Comparison of ENCODE assay signal across 8 mouse cellular contexts in the genomic region with DNA sequence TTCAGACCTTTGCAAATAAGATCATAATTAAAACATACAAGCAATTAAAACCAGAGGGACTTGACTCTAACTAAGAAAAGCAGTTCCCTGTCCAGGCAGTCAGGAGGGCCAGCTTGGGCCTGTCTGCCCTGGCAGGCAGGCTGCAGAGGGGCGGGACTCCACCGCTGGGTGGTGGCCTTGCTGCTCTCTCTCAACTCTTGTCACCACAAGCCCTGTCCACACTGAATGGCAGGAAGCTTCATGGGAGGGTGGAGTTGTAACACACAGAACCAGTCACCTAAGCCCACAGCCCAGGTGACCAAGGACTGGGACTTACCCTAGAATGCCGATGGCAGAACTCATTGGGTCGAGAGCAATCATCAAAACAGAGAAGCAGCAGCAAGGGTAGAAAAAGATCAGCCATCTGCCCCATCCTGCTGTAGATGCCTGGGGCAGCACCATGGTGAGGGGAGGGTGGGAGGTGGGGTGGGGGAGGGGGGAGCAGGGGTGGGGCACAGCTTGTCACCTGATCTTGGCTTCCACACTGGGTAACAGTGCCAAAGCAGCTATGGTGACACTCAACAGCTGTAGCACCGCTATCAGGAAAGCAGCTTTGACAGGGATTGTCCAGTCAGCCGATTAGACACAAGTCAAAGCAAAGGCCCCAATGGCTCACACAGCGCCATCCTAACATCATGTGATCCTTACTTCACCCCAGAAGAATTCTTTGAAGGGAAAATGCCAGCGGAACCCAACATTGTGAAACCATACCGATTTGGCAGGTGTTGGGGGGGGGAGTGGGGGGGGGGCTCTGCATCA. TPM values are rescaled to one million over a fixed set of nuclear protein-coding genes. Genes with fewer than 3 reads are reported as not detected.
DNase-seq lines count a peak whose midpoint lies in the region; ATAC-seq and TF ChIP-seq lines count a peak whose summit lies in the region.

No protein-coding gene starts in this region.

- TF ChIP-seq POLR2A in heart, adult 2 months (IDR thresholded peaks at IDR 0.05; ENCODE audit: insufficient read depth, low read depth, low read length) = 0 out of 2 replicates have a peak, but pooled peaks have one; percentile 36

- no peaks in the 10 kb centered on the region for H3K9me3 ChIP-seq in kidney, embryonic 14.5 days (ENCODE audit: control insufficient read depth, low read length)
- H3K9me3 ChIP-seq in midbrain, postnatal 0 days (ENCODE audit: low read length) = no peaks in the 10 kb centered on the region

- TF ChIP-seq EP300 in heart, adult 2 months (IDR thresholded peaks at IDR 0.05; ENCODE audit: insufficient read depth, low read depth, low read length) = peak; percentile 79

- peak overlapping the region; percentile 94 for H3K27ac ChIP-seq in heart, adult 2 months
- no peak overlapping the region for H3K27ac ChIP-seq in kidney, embryonic 14.5 days (ENCODE audit: low read depth, low read length)
- H3K27ac ChIP-seq in midbrain, postnatal 0 days (ENCODE audit: low read depth, low read length) = no peak overlapping the region

- no peaks in the 10 kb centered on the region for H3K79me2 ChIP-seq in heart, adult 2 months (replicated peaks; ENCODE audit: control insufficient read depth, insufficient read depth, low read length)

- peaks cover 18% of the 10 kb centered on the region for H3K36me3 ChIP-seq in heart, adult 2 months (ENCODE audit: control insufficient read depth, insufficient read depth, low read length)
- H3K36me3 ChIP-seq in kidney, embryonic 14.5 days (ENCODE audit: control insufficient read depth, insufficient read depth, low read length) = no peaks in the 10 kb centered on the region
- peaks cover 11% of the 10 kb centered on the region; the same call in 1 of the 2 replicates for H3K36me3 ChIP-seq in midbrain, postnatal 0 days (ENCODE audit: insufficient read depth, low read length)

- DNase-seq in ovary, postnatal 36 days (ENCODE audit: low spot score) = peak; percentile 62
- DNase-seq in ovary, postnatal 10 days (ENCODE audit: low spot score) = no peak
- DNase-seq in heart, adult 2 months = peak; percentile 79 to 84
- DNase-seq in midbrain, postnatal 0 days (ENCODE audit: low spot score) = peak; percentile 18
- no peak for DNase-seq in layer of hippocampus, adult 18-20 months (ENCODE audit: low spot score in 2 of 2)
- DNase-seq in left cerebral cortex, postnatal 4 days = no peak
- DNase-seq in thymus, postnatal 36 days = no peak

- H3K4me1 ChIP-seq in heart, adult 2 months (ENCODE audit: control insufficient read depth, insufficient read depth, low read length) = peaks cover 28% of the 10 kb centered on the region
- H3K4me1 ChIP-seq in kidney, embryonic 14.5 days (ENCODE audit: control insufficient read depth, insufficient read depth, low read length) = peaks cover 8% of the 10 kb centered on the region
- peaks cover 10% of the 10 kb centered on the region for H3K4me1 ChIP-seq in midbrain, postnatal 0 days (ENCODE audit: insufficient read depth, low read length)

- 7% methylated on average over 9 of the region's 9 CpGs for WGBS in heart, adult 2 months
- WGBS in kidney, embryonic 14.5 days = 49% methylated on average over 9 of the region's 9 CpGs
- 62% methylated on average over 9 of the region's 9 CpGs for WGBS in midbrain, postnatal 0 days

- 0 out of 2 replicates have a peak, but pooled peaks have one; percentile 26 for ATAC-seq in kidney, embryonic 14.5 days (ENCODE audit: low FRiP score, low TSS enrichment)
- no peak for ATAC-seq in midbrain, postnatal 0 days (ENCODE audit: low FRiP score)

- H3K27me3 ChIP-seq in heart, adult 2 months (ENCODE audit: control insufficient read depth, insufficient read depth, low read length) = no peaks in the 10 kb centered on the region
- H3K27me3 ChIP-seq in kidney, embryonic 14.5 days (ENCODE audit: control insufficient read depth, insufficient read depth, low read length) = peaks cover 32% of the 10 kb centered on the region
- H3K27me3 ChIP-seq in midbrain, postnatal 0 days (ENCODE audit: insufficient read depth, low read length) = no peaks in the 10 kb centered on the region; the same call in 1 of the 2 replicates

- intact Hi-C loops in heart, adult 2 months (cut with DNase I) = loop anchor here (5.0 kb wide), 1 partner anchor 65 kb away; no protein-coding TSS in a partner anchor
- intact Hi-C loops in left cerebral cortex, postnatal 4 days (cut with DNase I) = no loop called here

- H3K9ac ChIP-seq in heart, adult 2 months (ENCODE audit: low read depth, low read length) = no peak overlapping the region
- H3K9ac ChIP-seq in kidney, embryonic 14.5 days (ENCODE audit: low read depth, low read length) = no peak overlapping the region
- no peak overlapping the region for H3K9ac ChIP-seq in midbrain, postnatal 0 days (replicated peaks; ENCODE audit: low read length, poor library complexity, severe bottlenecking)

- H3K4me3 ChIP-seq in heart, adult 2 months = peak overlapping the region; percentile 0
- H3K4me3 ChIP-seq in kidney, embryonic 14.5 days (ENCODE audit: low read length) = no peak overlapping the region
- no peak overlapping the region for H3K4me3 ChIP-seq in midbrain, postnatal 0 days (ENCODE audit: low read depth, low read length)

- no peak overlapping the region for H3K4me2 ChIP-seq in kidney, embryonic 14.5 days (replicated peaks; ENCODE audit: low read depth, low read length)
- H3K4me2 ChIP-seq in midbrain, postnatal 0 days (ENCODE audit: low read depth, low read length, poor library complexity, severe bottlenecking) = peak overlapping the region; percentile 50; the same call in 1 of the 2 replicates

- TF ChIP-seq CTCF in heart, adult 2 months (IDR thresholded peaks at IDR 0.05) = peak; percentile 53
- no peak for TF ChIP-seq CTCF in midbrain, postnatal 0 days (IDR thresholded peaks at IDR 0.05)

RNA-seq across cellular contexts. Expression of gene Gas6, which starts 1.9 kb away (rescaled TPM):
- 100 to 1,000 TPM; 114 to 129 TPM for total RNA-seq in heart, adult 2 months (2021)
- 133 and 153 TPM in 2 replicates for polyA plus RNA-seq in heart, adult 2 months (2012; rRNA removed)
- 12.0 and 18.7 TPM in 2 replicates for polyA plus RNA-seq in kidney, embryonic 14.5 days (2014; fragmentation: Nextera tagmentation; extraction: Ambion mirVana)
- total RNA-seq in midbrain, postnatal 0 days (2014; rRNA removed) = 73.6 and 91.0 TPM in 2 replicates
- 63.0 and 67.8 TPM in 2 replicates for polyA plus RNA-seq in midbrain, postnatal 0 days (2015; fragmentation: Nextera tagmentation; extraction: Ambion mirVana)
- 10 to 100 TPM; 84.0 to 95.1 TPM for total RNA-seq in layer of hippocampus, adult 18-20 months (2021)
- total RNA-seq in left cerebral cortex, postnatal 4 days (2021) = 10 to 100 TPM; 81.2 to 85.8 TPM

RNA-seq across cellular contexts. Expression of gene Tmem255b, which starts 57.4 kb away (rescaled TPM):
- 1 to 10 TPM; 4.8 to 8.0 TPM for total RNA-seq in heart, adult 2 months (2021)
- 10.2 and 17.0 TPM in 2 replicates for polyA plus RNA-seq in heart, adult 2 months (2012; rRNA removed)
- 0.57 TPM in 1 of 2 replicates, not detected in the other for polyA plus RNA-seq in kidney, embryonic 14.5 days (2014; fragmentation: Nextera tagmentation; extraction: Ambion mirVana)
- 1.1 and 2.2 TPM in 2 replicates for total RNA-seq in midbrain, postnatal 0 days (2014; rRNA removed)
- polyA plus RNA-seq in midbrain, postnatal 0 days (2015; fragmentation: Nextera tagmentation; extraction: Ambion mirVana) = 1.6 and 1.8 TPM in 2 replicates
- total RNA-seq in layer of hippocampus, adult 18-20 months (2021) = 1 to 10 TPM; 4.1 to 5.4 TPM
- total RNA-seq in left cerebral cortex, postnatal 4 days (2021) = 1 to 10 TPM; 3.9 to 4.6 TPM

Comparison
In these comparisons a context has a peak if more than half of its experiments do, and no peak if none do; other contexts are left out.
1. DNase-seq: peak in ovary, postnatal 36 days (single experiment), heart, adult 2 months (2 of 2) and midbrain, postnatal 0 days (single experiment); none in ovary, postnatal 10 days (single experiment), layer of hippocampus, adult 18-20 months (0 of 2), left cerebral cortex, postnatal 4 days (single experiment) and thymus, postnatal 36 days (0 of 2).